Mouse (Mus musculus): ENCODE data around the gene Gm28038.

DNA sequence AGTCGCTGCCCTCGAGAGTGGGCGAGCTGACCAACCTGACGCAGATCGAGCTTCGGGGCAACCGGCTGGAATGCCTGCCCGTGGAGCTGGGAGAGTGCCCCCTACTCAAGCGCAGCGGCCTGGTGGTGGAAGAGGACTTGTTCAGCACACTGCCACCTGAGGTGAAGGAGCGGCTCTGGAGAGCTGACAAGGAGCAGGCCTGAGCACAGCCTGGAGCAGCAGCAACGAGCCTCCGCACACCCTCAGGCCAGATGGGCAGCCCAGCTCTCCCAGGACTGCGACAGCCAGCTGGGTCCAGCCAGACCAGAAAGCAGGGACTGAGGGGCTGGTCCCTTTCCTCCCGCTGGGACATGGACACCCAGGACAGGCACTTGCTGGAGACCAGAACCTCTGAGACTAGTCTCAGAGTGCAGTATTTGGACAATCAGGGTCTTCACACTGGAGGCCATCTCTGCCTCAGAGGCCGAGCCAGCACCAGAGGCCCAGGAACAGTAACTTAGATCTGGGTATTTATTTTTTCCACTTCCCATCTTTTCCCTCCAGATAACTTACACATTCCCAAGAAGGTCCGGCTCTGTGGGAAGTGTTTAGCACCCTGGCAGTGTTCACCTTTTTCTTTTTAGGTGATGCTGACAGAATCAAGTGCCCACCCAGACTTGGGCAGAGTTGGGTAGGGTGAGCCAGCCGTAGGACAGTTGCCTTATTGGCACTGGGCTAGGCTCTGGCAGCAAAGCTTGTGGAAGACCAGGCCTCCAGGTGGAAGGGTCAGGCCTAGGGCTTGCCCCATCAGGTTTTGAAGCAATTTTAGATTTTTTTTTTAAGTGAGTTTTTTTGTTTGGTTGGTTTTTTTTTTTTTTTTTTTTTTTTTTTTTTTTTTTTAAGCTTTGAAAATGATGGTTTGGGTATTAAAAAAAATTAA lies 18.7 kb upstream of the Gm28038 start:
- TF ChIP-seq CHD2 (IDR thresholded peaks at IDR 0.05; ENCODE audit: low read depth, low read length) (no peak), ZNF384 (IDR thresholded peaks at IDR 0.05; ENCODE audit: low read depth, low read length) (peak; percentile 82), HCFC1 (IDR thresholded peaks at IDR 0.05; ENCODE audit: borderline replicate concordance, insufficient read depth, low read length) (no peak)

All from ES-E14 (cell line).